Mouse (Mus musculus): ENCODE results near the gene Gm45717. TPM values are rescaled to one million over a fixed set of nuclear protein-coding genes. Genes with fewer than 3 reads are reported as not detected.
"Not testable (repeated sequence)": the region's sequence is repeated elsewhere in the genome, so short reads cannot be mapped to it uniquely, and the experiment has no call there.

Gene Gm45717
- polyA plus RNA-seq, 1 experiment from 2014 or later, result 0.38 TPM

- TF ChIP-seq CTCF (IDR thresholded peaks at IDR 0.05; ENCODE audit: low read depth), result no peak
- Histone ChIP-seq H3K4me3 (ENCODE audit: low read depth, low read length) (no peak overlapping the region), H3K4me2 (replicated peaks; ENCODE audit: low read depth) (no peak overlapping the region; the same call in 1 of the 2 replicates), H3K27ac (ENCODE audit: low read depth, low read length) (no peak overlapping the region), H3K4me1 (replicated peaks; ENCODE audit: control insufficient read depth, insufficient read depth, low read length) (0 out of 2 replicates have a peak, but pooled peaks cover 7% of the 10 kb centered on the region), H3K9ac (ENCODE audit: low read depth, low read length) (no peak overlapping the region), H3K9me3 (ENCODE audit: control insufficient read depth) (no peaks in the 10 kb centered on the region), H3K27me3 (replicated peaks; ENCODE audit: control insufficient read depth, insufficient read depth, low read length) (no peaks in the 10 kb centered on the region), H3K36me3 (ENCODE audit: control insufficient read depth, insufficient read depth) (no peaks in the 10 kb centered on the region)
- ATAC-seq, result no peak
- WGBS, result 53% methylated on average over 7 of the region's 7 CpGs
Observed at GRCm38 (mm10) chr7:140970931-140971330, 15.2 kb upstream of the Gm45717 start.

DNA sequence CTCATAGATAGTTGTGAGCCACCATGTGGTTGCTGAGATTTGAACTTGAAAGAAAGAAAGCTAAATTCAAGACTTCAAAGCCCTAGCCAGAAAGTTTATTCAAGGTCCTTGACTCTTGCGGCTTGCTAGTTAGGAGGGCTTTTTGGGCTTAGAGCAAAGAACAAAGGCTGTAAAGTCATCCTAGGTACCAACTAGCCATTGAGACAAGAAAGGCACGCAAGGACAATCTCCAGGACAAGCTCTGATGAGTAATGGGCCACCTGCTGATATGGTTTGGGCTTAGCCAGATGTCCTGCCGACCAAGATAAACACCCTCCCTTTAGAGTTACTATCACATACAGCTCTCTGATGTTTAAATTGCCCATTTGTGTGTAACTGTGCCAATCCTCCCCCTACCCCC lies 13.0 kb upstream of the Gm45717 start:
- peak overlapping the region; percentile 42 for H3K4me2 ChIP-seq (replicated peaks; ENCODE audit: low read depth)
- H3K27ac ChIP-seq (ENCODE audit: low read depth, low read length); H3K4me1 ChIP-seq (replicated peaks; ENCODE audit: control insufficient read depth, insufficient read depth, low read length); H3K27me3 ChIP-seq (replicated peaks; ENCODE audit: control insufficient read depth, insufficient read depth, low read length); H3K9ac ChIP-seq (ENCODE audit: low read depth, low read length); ATAC-seq; H3K36me3 ChIP-seq (ENCODE audit: control insufficient read depth, insufficient read depth); H3K9me3 ChIP-seq (ENCODE audit: control insufficient read depth): not testable (repeated sequence)
- H3K4me3 ChIP-seq (ENCODE audit: low read depth, low read length), result peak overlapping the region; percentile 14
- 42% methylated on average over 3 of the region's 3 CpGs for WGBS

GRCm38 (mm10) chr7:140967862-140968591 lies 12.3 kb upstream of the Gm45717 start:
- H3K9me3 ChIP-seq (ENCODE audit: control insufficient read depth), result no peaks in the 10 kb centered on the region
- peak overlapping the region; percentile 20; the same call in 1 of the 2 replicates for H3K4me3 ChIP-seq (ENCODE audit: low read depth, low read length)
- H3K4me1 ChIP-seq (replicated peaks; ENCODE audit: control insufficient read depth, insufficient read depth, low read length), result 0 out of 2 replicates have a peak, but pooled peaks cover 7% of the 10 kb centered on the region
- H3K27ac ChIP-seq (ENCODE audit: low read depth, low read length), result 0 out of 2 replicates have a peak overlapping the region, but pooled peaks have one; percentile 2
- peak; percentile 41; the same call in 1 of the 2 replicates for ATAC-seq
- H3K27me3 ChIP-seq (replicated peaks; ENCODE audit: control insufficient read depth, insufficient read depth, low read length), result no peaks in the 10 kb centered on the region
- peak; percentile 27 for TF ChIP-seq CTCF (IDR thresholded peaks at IDR 0.05; ENCODE audit: low read depth)
- H3K9ac ChIP-seq (ENCODE audit: low read depth, low read length), result no peak overlapping the region
- H3K4me2 ChIP-seq (replicated peaks; ENCODE audit: low read depth), result peak overlapping the region; percentile 42
- H3K36me3 ChIP-seq (ENCODE audit: control insufficient read depth, insufficient read depth), result no peaks in the 10 kb centered on the region
- WGBS, result 21% methylated on average over 14 of the region's 14 CpGs

GRCm38 (mm10) chr7:140966921-140967320 lies 11.2 kb upstream of the Gm45717 start, which contains the start of gene Ifitm1:
Gene Ifitm1 (plus strand): TSS chr7:140967221.
- Histone ChIP-seq H3K36me3 (ENCODE audit: control insufficient read depth, insufficient read depth) (no peaks in the 10 kb centered on the region), H3K9me3 (ENCODE audit: control insufficient read depth) (no peaks in the 10 kb centered on the region), H3K9ac (ENCODE audit: low read depth, low read length) (no peak within 1 kb of the TSS), H3K27me3 (replicated peaks; ENCODE audit: control insufficient read depth, insufficient read depth, low read length) (no peaks in the 10 kb centered on the region), H3K27ac (ENCODE audit: low read depth, low read length) (no peak within 1 kb of the TSS), H3K4me1 (replicated peaks; ENCODE audit: control insufficient read depth, insufficient read depth, low read length) (0 out of 2 replicates have a peak, but pooled peaks cover 7% of the 10 kb centered on the region), H3K4me3 (ENCODE audit: low read depth, low read length) (peak within 1 kb of the TSS; percentile 20; the same call in 1 of the 2 replicates), H3K4me2 (replicated peaks; ENCODE audit: low read depth) (peak within 1 kb of the TSS; percentile 42; the same call in 1 of the 2 replicates)
- TF ChIP-seq CTCF (IDR thresholded peaks at IDR 0.05; ENCODE audit: low read depth), result no peak
- ATAC-seq, result no peak
- WGBS, result 93% methylated on average over 4 of the region's 4 CpGs

- Histone ChIP-seq H3K4me1 (replicated peaks; ENCODE audit: control insufficient read depth, insufficient read depth, low read length) (no peaks in the 10 kb centered on the region), H3K9me3 (ENCODE audit: control insufficient read depth) (no peaks in the 10 kb centered on the region), H3K4me2 (replicated peaks; ENCODE audit: low read depth) (no peak overlapping the region), H3K27me3 (replicated peaks; ENCODE audit: control insufficient read depth, insufficient read depth, low read length) (no peaks in the 10 kb centered on the region), H3K4me3 (ENCODE audit: low read depth, low read length) (no peak overlapping the region), H3K9ac (ENCODE audit: low read depth, low read length) (no peak overlapping the region), H3K27ac (ENCODE audit: low read depth, low read length) (no peak overlapping the region), H3K36me3 (ENCODE audit: control insufficient read depth, insufficient read depth) (no peaks in the 10 kb centered on the region)
- 81% methylated on average over 2 of the region's 2 CpGs for WGBS
- no peak for ATAC-seq
- no peak for TF ChIP-seq CTCF (IDR thresholded peaks at IDR 0.05; ENCODE audit: low read depth)
Observed at GRCm38 (mm10) chr7:140962733-140963132, 7.0 kb upstream of the Gm45717 start.

DNA sequence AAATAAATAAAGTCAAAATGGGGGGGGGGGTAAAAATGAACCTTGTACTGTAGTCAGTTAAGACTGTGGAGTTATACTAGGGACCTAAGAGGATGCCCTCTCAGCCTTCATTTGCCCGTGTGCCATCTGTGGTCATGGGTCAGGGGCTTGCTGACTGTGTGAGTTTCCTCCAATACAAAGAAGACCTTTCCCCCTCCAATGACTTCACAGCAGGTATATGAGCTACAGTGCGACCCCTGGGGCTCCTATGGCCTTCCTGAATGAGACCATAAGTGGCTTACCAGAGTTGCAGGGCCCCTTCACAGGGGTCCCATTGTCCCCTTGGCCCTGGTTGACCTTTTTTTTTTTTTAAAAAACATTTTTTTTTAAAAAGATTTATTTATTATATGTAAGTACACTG lies 5.7 kb upstream of the Gm45717 start:
- Histone ChIP-seq H3K27ac (ENCODE audit: low read depth, low read length) (no peak overlapping the region), H3K4me3 (ENCODE audit: low read depth, low read length) (no peak overlapping the region), H3K9me3 (ENCODE audit: control insufficient read depth) (no peaks in the 10 kb centered on the region), H3K4me2 (replicated peaks; ENCODE audit: low read depth) (no peak overlapping the region), H3K9ac (ENCODE audit: low read depth, low read length) (no peak overlapping the region), H3K4me1 (replicated peaks; ENCODE audit: control insufficient read depth, insufficient read depth, low read length) (no peaks in the 10 kb centered on the region), H3K36me3 (ENCODE audit: control insufficient read depth, insufficient read depth) (no peaks in the 10 kb centered on the region), H3K27me3 (replicated peaks; ENCODE audit: control insufficient read depth, insufficient read depth, low read length) (no peaks in the 10 kb centered on the region)
- ATAC-seq, result no peak
- no peak for TF ChIP-seq CTCF (IDR thresholded peaks at IDR 0.05; ENCODE audit: low read depth)
- WGBS, result 95% methylated on average over 2 of the region's 2 CpGs

Measured in intestine, postnatal 0 days (tissue).